Mouse (Mus musculus) retina, postnatal 7 days (tissue): ENCODE data around the gene Exoc5.
A peak's percentile ranks its signal among the peaks of the same experiment; 100 is the strongest.

Experiments used
- DNase-seq: peaks from one replicate; pipeline ENCODE4 v3.0.0-alpha.2; 2012; ENCODE audit warnings: low read depth, low spot score

Gene Exoc5

GRCm38 (mm10) chr14:49007979-49008378, 58.5 kb downstream of the Exoc5 start:
- no peak for DNase-seq

GRCm38 (mm10) chr14:49001655-49002054, 64.8 kb downstream of the Exoc5 start:
- no peak for DNase-seq

GRCm38 (mm10) chr14:48998795-48999194, 67.7 kb downstream of the Exoc5 start:
- DNase-seq, result no peak

DNA sequence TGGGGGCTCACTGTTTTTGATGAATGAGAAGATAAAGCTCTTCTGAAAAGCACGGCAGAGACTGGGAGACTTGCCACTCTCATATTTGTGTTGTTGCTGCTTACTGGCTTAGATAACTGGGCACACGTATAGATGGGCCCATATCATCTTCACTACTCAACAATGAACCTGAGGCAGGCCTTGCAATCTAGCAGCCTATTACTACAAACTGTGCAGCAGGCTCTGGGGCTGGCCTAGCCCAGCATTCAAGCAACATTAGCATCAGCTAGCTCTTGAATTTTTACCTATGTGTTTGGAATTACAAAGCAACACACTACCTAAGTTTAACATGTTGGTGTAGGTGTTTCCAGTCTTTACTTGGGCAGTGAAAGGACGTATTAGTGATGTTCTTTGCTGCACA, 72.6 kb downstream of the Exoc5 start:
- DNase-seq, result no peak

DNA sequence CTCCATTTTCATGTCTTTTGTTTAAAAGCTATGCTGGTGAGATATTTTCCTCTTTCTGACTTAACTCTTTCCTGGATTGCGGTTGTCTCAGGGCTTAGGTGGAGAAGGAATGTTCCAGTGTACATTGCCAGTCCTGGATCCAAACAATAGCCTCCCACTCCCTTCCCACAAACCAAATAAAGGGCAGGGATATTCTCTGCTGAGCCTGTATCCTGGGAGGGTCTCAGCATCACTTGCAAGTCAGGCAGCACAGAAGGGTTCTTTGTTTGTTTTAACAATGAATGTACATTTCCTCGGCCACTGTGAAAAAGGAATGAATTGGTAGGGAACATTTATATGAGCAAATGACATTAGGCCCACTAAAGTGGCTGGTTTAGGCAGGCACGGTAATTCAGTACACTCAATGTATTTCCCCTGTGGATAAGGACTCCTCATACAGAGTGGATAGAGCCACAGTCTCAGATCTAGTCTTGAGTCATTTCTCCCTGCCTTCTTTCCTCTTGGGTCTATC, 74.3 kb downstream of the Exoc5 start:
- no peak for DNase-seq

DNA sequence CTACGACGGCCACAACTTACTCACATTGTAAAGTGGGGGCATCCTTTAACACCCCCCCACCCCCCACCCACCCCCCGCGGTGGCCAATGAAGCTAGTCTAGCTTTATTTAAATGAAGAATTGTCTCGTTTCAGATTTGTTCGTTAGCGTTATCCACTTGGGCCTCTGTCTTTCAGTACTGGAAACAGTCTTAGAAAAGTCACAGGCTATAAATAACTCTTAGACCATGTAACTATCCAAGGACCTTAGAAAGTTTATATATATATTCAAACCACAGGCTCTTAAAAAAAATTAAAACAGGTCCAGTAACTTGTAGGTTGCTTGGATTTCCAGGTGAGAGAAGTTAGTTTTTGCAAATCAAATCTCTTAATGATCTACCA, 75.3 kb downstream of the Exoc5 start:
- no peak for DNase-seq

DNA sequence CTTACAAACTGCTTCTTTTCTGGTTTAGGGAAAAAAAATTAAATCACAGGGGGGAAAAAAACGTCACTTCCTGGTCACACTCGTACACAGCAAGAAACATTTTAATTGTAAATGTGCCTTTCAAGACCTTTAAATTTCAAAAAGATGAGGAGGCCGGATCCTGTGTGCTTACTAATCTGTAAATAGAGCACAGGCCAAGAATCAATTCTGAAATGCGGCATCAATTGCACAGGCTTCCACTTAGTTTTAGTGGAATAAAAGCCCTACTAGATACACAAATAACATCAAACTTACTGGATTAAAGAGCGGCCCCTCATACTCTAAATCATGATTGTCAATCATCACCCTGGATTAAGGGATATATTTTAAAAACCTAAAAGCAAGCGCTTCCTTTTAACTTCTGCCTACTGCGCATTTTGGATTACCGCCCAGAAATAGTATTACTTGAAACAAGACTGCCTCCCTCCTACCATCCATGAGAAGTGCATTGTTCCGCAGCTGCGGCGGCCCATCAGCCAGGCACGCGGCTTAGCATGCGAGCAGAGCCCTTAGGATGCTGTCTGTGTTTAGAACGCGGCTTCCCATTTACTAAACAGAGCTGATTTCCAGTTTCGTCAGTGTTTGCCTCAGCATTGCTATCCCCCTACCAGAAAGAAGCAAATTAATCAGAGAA, 75.8 kb downstream of the Exoc5 start:
- peak; percentile 68 for DNase-seq

- no peak for DNase-seq
Measured at GRCm38 (mm10) chr14:48989831-48990230, 76.6 kb downstream of the Exoc5 start.

DNA sequence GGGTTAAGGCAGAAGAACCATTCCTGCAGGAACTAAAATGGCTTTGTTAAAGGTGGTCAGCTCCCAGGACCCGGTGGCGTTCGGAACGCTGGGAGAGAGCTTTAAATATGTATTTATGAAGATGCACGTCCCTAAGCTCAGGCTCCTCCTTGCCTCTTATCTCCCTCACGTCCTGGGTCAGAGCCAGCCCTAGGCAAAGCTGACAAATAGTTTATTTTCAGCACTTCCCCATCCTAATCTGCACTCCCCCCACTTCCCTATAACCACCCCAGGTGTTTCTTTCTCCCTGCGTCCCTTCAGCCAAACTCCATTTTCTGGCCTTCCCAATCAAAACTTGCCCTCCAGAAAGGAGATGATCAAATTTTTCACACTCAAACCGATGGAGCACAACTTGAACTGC, 80.2 kb downstream of the Exoc5 start:
- DNase-seq, result no peak

DNA sequence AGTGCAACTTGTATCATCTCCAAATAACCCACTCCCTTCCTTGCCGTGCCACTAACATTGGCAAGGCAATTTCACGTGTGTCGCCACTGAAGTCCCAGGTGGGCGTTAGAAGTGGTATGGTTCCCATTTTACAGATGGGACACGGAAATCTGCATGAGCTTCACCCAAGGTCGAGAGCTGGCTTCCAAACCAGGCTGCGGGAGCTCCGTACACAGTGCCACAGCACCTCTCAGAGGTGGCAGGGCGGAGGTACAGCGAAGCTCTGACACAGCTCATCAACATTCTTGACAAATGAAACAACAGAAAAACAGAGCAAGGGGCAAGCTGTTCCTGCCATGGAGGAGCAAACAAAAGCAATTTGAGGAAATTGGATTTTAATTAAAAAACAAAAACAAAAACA, 80.8 kb downstream of the Exoc5 start:
- no peak for DNase-seq

DNA sequence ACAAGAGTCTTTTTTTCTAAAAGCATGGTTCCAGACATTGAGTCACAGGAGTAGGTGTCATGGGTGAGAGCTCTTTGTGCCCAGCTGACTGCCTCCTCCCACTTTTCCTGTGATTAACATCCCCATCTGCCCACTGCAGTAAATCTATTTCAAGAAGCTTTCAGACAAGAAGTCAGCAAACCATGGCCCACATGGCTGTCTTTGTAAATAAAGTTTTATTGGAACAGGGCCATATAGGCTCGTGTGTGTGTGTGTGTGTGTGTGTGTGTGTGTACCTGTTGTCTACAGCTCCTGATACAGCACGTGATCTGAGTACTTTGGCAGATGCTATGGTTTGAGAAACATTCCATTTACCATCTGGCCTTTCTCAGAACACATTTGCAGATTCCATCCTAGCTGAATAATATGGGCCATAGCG, 87.5 kb downstream of the Exoc5 start:
- DNase-seq, result no peak

- no peak for DNase-seq
Measured at GRCm38 (mm10) chr14:48971546-48971945, 94.9 kb downstream of the Exoc5 start.

DNA sequence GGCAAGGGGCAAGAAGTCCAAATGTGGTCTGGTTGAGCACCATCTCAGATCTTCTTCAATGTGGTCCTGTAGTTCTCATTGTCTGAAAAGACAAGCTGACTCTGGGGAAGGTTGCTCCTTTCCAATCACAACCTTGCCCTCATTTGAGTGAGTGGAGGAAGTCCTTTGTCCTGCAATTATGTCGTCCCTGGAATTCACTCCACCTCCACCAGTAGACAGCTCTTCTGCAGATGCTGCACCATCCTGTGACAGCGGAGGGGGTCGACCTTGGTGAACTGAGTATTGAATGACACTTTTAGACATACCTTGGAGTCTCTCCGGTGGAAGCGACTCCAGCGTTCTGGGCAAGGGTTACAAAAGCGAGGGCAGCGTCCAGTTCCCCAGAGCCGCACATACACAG, 97.8 kb downstream of the Exoc5 start:
- DNase-seq, result no peak
